Mouse (Mus musculus): Measurements from ENCODE around the gene Acp4.

GRCm38 (mm10) chr7:44269397-44269796, 12.2 kb upstream of the Acp4 start:
- TF ChIP-seq CHD2 (IDR thresholded peaks at IDR 0.05; ENCODE audit: low read depth, low read length) (no peak), ZNF384 (IDR thresholded peaks at IDR 0.05; ENCODE audit: low read depth, low read length) (no peak), ZC3H11A (IDR thresholded peaks at IDR 0.05; ENCODE audit: borderline replicate concordance, low read depth, low read length) (no peak)
